Mouse (Mus musculus) brain, embryonic 14.5 days (tissue): ENCODE data around the gene Gngt1.

ENCODE experiments used
- CTCF ChIP-seq: fragments of 200-500 bp; IDR thresholded peaks from 2 replicates; pipeline ENCODE4 v1.5.1; 2012; ENCODE audit warnings: inconsistent platforms, mild to moderate bottlenecking, moderate library complexity, borderline replicate concordance; ENCODE audit not compliant: insufficient read depth, insufficient read length; ENCODE audit errors: extremely low read depth
- POLR2A ChIP-seq: fragments of 200-500 bp; IDR thresholded peaks from 2 replicates; pipeline ENCODE4 v1.6.1; 2012; ENCODE audit warnings: mild to moderate bottlenecking, inconsistent platforms, borderline replicate concordance; ENCODE audit not compliant: poor library complexity, insufficient read depth, insufficient read length, severe bottlenecking; ENCODE audit errors: extremely low read depth

- TF ChIP-seq CTCF (no peak), POLR2A (no peak)
These were observed 4.8 kb upstream of the Gngt1 start, which contains the start of gene Tfpi2 for GRCm38 (mm10) chr6:3988750-3989149.
